Mouse (Mus musculus): ENCODE measurements around the gene Enox1.
A peak's percentile ranks its signal among the peaks of the same experiment; 100 is the strongest.

The Enox1 gene

GRCm38 (mm10) chr14:77376731-77377130 is 220.2 kb downstream of the Enox1 start:
- no peak for DNase-seq

GRCm38 (mm10) chr14:77377439-77377838 is 220.9 kb downstream of the Enox1 start:
- DNase-seq, result no peak

- no peak for DNase-seq
Measured at GRCm38 (mm10) chr14:77377873-77378272, 221.3 kb downstream of the Enox1 start.

DNA sequence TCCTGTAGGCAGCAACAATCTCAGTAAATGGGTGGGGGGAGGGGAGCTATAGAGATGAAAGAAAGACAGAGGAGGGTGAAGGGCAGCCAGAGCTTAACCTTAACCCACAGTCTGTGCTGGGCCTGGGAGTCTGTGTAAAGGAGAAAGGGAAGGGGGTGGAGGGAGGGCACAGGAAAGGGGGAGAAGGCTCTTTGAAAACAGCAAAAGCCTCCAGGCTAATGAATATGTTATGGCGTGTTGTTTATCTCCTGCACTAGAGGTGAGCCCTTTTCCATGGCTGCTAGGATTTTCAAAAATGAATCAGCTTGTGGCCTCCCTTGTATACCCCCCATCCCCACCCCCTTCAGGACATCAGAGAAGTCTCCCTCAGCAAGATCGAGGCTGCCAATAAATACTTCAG is 225.0 kb downstream of the Enox1 start:
- DNase-seq, result no peak

GRCm38 (mm10) chr14:77385621-77386020 is 229.1 kb downstream of the Enox1 start:
- no peak for DNase-seq

- DNase-seq, result no peak
Measured at GRCm38 (mm10) chr14:77387877-77388276, 231.3 kb downstream of the Enox1 start.

DNA sequence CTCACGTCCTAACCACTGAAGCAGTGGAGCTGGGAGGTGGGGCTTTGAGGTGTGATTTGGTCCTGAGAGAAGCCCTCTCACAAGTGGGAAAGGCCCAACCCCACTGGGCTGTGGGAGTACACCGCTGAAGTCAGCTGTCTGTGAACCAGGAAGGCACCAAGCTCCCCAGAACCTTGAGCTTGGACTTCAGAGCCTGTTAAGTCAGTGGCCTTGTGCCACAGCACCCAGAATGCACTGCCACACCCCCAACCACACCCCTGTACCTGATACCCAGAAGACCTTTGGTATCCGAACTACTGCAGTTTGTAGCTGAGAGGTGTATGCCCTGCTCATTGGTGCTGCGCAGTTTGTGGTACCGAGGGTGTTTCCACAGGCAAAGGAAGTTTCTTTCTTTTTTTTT is 232.7 kb downstream of the Enox1 start:
- DNase-seq, result no peak

- DNase-seq, result no peak
Measured at GRCm38 (mm10) chr14:77392476-77392875, 235.9 kb downstream of the Enox1 start.

- DNase-seq, result no peak
Measured at GRCm38 (mm10) chr14:77406241-77407114, 249.9 kb downstream of the Enox1 start.

DNA sequence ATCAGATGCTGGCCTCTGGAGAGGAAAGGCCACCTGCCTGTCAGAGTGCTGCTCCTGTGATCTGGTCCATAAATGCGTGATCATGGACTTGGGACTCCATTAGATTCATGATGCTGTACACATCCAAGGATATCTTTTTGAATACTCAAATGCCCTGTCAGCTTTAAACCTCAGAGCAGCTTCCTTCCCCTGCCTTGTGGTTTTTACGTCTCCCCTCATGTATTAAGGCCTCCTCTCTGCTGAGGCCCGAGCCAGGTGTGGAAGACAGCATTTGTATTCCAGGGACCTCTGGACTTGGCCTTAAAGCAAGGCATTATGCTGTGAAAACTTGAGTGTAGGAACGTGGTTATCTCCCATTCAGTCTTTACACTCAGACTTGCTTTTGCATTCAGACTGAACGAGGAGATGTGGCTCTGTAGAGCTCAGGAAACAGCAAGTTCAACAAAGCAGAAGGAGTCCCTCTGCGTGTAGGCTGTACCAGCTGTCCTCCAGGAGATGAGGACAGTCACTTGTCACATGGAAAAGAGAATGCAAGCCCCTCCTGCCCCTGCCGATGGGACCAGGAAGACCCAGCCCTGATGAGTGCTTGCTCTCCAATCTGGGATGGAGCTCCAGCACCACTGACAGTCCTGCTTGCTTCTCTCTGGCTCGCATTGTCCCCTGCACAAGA is 252.8 kb downstream of the Enox1 start:
- DNase-seq, result no peak

DNA sequence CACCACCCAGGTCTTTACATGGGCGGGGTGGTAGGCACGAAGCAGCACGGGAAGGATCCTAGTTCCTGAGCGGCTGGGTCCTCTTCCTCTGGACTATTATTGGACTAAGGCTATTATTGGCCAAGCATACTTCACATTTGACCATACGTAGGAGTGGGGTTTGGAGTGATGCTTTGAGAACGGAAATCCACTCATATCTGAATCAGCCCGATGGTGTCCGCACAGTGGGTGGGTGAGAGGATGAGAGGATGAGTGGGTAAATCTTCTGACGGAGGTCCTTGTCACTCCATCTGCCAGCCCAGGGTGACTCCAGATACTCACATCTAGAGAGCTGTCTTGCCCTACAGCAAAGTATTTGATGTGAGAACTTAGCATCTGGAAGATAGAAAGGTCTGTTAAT is 253.8 kb downstream of the Enox1 start:
- DNase-seq, result no peak

DNA sequence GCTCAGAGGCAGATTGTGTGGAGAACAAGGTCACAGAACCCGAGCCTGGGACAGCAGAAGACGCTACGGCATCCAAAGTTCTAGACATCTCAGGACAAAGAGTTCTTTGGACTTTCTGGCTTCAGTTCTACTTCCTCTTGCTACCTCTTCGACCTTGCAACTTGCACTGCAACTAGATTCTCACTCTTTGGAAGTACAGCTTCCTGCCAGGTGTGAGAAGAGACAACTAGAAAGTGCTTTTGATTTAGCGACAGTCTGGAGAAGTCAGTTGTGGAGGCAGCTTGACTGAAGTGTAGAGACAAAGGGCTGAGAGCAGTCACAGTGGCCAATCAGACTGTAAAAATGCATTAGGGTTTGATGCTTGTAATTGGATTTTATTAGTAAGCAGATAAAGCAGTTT is 256.5 kb downstream of the Enox1 start:
- no peak for DNase-seq

GRCm38 (mm10) chr14:77416358-77416757 is 259.8 kb downstream of the Enox1 start:
- DNase-seq, result no peak

- no peak for DNase-seq
Measured at GRCm38 (mm10) chr14:77421031-77421430, 264.5 kb downstream of the Enox1 start.

DNA sequence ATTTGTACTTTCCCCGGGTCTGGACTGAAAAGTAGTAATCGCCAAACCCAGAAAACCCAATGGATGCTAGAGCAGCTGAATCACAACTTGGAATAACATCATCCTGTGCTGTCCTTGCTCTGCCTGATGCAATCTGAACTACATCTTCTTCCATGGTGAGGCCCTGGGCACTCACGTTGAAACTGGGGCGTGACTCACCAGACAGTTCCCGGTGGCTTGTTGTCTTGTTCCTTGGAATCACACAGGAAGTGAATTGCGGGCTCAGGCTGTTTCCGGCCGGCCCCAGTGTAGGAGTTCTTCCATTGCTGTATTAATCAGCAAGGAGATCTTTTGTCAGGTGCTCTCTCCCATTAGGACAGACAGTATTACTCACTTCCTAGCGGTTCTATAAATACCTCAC is 266.6 kb downstream of the Enox1 start:
- no peak for DNase-seq

DNA sequence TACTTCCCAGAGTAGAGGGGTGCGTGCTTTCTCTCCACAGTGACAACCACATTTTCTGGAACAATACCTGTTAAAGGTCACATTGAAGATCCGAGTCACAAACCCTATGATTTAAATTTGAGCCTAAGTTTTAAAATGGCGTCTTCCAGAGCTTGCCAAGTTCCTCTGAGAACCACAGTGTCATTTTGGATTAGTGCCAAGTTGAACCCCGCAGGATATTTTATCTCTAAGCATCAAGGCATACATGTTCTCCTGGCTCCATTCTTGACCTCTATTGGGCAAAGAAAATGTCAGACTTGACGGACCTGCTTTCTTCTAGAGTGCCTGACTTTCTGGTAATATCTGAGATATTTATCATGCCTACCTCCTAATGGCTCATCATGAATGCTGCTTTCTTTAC is 282.9 kb downstream of the Enox1 start:
- DNase-seq, result no peak

DNA sequence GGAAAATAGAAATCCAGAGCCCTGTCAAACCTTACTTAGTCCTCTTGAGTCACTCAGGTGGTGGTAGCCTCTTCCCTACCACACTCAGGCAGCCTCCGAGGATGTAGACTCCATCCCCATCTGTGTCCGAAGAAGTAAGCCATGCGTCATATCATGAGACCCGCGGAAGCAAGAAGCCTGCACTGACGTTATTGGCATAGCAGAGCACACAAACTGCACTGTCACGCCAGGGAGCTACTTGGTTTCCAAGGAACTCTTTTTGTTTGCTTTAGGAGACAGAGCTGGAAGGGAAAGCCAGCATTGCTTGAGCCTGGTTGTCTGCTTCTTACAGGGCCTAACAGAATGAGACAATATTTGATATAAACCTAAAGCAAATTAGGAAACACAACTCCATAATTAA is 284.2 kb downstream of the Enox1 start:
- DNase-seq, result peak; percentile 27

DNA sequence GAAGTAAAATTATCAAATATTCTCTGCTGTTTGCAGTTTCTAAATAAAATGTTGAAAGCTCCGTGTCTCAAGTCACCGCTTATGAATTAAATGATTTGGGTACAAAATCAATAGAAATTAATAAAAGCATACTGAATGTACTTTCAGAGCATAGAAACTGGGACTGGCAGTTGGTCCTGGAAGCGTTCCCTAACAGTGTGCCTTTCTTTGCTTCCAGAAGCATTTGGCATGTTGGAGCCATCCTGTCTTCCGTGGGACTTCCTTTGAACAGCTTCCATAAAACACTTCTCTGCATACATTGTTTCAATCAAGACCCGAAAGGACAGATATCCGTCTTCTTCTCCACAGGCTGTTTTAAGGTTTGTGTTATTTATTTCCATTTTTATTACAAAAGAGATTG is 285.0 kb downstream of the Enox1 start:
- no peak for DNase-seq

DNA sequence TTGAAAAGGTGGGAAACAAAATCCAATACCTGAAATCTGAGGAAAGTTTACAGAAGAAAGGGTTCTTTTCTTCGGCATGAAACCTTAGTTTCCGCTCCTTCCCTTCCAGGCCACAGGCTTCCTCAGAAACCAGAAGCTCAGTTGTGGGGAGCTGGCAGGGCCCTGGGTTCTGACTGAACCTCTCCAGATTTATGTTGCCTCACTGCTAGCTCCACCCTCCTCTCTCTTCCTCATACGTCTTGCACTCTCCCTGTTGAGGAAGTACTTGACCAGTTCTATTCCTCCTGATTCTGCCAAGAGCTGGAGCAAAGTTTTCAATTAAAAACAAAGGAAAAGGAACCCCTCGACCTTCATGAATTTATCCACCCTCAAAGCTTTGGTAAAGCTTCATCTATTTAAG is 291.4 kb downstream of the Enox1 start:
- DNase-seq, result no peak

DNA sequence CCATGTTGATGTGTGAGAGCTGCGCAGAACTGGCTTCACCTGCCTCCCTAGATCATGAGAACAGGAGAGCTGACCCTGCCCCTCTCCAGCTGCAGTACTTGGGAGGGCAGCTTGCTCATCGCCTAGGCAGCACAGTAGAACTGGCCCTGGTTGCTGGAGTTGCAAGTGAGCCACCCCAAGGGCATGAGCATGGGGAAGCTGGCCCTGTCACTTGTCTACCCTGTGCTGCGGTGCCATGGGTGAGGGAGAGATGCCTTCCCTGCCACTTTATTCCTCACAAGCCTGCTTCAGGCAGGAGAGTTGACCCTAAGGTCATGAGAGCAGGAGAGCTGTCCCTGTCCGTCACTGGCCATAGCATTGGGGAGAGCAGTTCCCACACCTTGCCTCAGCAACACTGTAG is 295.4 kb downstream of the Enox1 start:
- no peak for DNase-seq

- no peak for DNase-seq
Measured at GRCm38 (mm10) chr14:77456066-77456465, 299.5 kb downstream of the Enox1 start.

GRCm38 (mm10) chr14:77456876-77457275 is 300.3 kb downstream of the Enox1 start:
- DNase-seq, result no peak

DNA sequence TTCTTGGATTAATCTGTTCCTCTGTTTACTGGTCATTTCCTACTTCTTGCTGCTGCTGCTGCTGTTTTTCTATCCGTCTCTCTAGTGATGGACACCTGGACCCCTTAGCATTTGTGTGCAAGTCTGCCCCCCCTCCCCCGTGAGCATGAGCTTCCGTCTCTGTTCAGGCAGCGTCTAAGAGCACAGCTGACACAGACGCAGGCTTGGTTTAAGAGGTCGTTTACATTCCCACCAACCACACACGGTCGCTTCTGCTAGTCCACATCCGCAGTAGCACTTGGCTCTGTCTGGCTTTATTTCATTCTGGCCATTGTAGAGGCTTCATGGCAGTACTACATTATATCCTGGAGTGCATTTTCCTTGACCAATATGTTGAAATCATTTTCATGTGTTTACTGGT is 301.7 kb downstream of the Enox1 start:
- DNase-seq, result no peak

GRCm38 (mm10) chr14:77463919-77464318 is 307.4 kb downstream of the Enox1 start:
- DNase-seq, result no peak

DNA sequence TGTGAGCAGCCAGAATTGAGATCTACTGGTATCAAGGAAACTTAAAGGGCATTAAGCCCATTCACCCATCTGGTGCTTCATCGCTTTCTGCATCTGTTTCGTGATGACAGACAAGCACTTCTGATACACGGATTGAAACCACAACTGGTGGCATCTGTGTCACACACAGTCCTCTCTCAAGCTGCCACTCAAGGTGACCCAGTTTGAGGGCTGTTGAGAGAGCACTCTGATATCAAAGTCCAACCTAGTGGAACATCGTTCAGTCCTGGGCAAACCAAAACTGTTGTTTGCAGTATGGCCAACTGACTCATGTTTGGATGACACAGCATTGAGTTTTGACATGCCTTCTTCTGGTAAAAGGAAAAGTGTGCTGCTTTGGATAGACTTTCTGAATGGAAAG is 308.2 kb downstream of the Enox1 start:
- no peak for DNase-seq

Measured in lung, postnatal 10 days (tissue).